Mouse (Mus musculus) right cerebral cortex, postnatal 4 days (tissue): ENCODE data around the gene S1pr1.

Experiments
- DNase-seq: peaks from one replicate; pipeline ENCODE4 v3.0.0-alpha.2; 2022

Gene S1pr1

DNA sequence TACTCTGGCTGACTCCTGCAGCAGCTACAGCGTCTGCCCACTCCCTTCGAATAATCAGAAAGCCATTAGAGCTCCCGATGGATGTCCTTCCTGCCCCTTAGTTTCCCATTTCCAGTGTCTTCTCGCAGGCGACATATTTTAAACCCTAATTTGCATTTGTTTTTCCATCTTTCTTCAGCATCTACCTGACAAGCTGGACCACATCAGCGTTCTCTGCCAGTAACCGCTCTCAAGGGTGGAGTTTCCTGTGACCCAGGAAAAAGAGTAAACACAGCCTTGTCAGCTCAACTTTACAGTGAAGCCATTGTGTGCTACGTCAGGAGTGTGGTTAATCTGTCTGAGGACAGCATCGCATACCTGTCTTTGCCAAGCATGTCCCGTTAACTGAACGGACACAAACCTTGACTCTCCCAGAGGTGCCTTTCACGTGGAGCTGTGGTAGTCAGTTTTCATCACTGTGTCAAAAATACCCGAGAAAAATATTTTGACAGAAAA is 41.2 kb downstream of the S1pr1 start:
- no peak for DNase-seq

- no peak for DNase-seq
Measured at GRCm38 (mm10) chr3:115672965-115673662, 41.8 kb downstream of the S1pr1 start.

GRCm38 (mm10) chr3:115669230-115669629 is 45.6 kb downstream of the S1pr1 start:
- no peak for DNase-seq

DNA sequence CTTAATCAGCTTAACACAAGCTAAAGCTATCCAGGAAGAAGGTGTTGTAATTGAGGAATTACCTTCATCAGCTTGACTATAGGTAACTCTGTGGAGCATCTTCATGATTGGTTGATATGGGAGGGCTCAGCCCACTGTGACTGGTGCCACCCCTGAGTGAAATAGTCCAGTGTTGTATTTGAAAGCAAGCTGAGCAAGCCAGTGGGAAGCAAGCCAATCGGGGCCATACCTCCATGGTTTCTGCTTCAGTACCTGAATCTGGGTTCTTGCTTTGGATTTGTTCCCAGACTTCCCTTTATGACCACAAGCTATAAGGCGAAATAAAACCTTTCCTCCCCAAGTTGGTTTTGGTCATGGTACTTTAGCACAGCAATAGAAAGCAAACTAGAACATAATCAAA is 47.7 kb downstream of the S1pr1 start:
- DNase-seq = no peak

GRCm38 (mm10) chr3:115666547-115666946 is 48.3 kb downstream of the S1pr1 start:
- no peak for DNase-seq

DNA sequence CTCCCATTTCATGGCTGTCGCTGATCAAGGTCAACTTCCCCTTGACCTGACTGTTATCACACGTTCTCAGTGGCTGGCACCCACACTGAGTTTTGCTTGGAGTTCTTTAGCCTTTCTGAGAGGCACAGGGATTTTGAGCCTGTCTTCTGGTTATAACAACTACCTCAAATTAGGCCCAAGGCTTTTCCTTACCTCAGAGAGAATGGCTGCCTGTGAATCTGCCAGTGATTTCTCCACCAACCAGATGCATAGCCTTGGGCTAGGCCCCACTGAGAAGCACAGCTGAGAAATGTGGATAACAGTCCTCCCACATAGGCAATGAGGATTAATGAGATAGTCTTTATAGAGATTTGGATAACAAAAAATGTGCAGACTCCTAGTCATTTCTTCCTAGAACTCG is 50.4 kb downstream of the S1pr1 start:
- DNase-seq = no peak

DNA sequence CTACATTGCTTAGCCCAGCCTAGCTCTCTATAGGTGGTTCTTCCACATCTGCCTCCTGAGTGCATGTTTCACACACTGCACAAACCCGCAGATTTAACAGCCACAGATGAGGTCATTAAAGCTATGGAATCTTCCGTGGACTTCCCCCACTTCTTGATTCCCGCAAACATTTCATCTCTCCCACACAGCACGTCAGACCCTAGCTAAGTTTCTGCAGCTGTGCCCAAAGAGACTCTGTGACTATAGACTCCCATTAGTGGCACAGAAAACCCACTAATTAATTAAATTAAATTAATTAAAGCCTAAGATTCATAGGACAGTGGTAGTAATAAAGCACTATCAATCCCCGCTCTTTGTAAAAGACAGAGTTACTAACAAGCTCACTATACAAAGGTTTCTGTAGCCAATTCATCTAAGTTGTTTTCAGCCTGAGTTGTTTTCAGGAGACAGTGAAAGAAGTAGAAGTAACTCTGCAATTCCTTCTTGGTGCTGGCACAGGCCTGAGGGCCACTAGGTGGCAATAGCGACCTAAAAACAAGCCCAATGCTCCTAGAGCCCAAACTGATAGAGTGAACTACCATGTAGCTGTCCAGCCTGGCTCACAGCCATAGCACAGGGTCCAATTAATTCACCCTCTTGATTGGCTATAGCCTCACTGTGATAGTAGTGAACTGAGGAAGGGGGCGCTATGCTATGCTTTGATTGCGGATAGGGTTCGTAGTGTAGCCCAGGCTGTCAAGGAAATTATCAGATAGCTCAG is 54.0 kb downstream of the S1pr1 start:
- peak; percentile 77 for DNase-seq
